Mouse (Mus musculus) hindbrain, embryonic 15.5 days (tissue): ENCODE data around the gene Kcne2. TPM values are rescaled to one million over a fixed set of nuclear protein-coding genes. Genes with fewer than 3 reads are reported as not detected.

Experiments
- ATAC-seq: fragments of 200-750 bp; cut with Nextera tagmentation; 2 replicates; pipeline ENCODE4 v1.8.0; 2017; ENCODE audit warnings: low read depth, moderate number of reproducible peaks, moderate TSS enrichment; ENCODE audit not compliant: low FRiP score
- H3K27ac ChIP-seq: fragments of 300-500 bp; sonication (generic); replicated peaks from 2 replicates; pipeline ENCODE4 v1.5.1; 2015; ENCODE audit warnings: mild to moderate bottlenecking, inconsistent platforms
- H3K27me3 ChIP-seq: fragments of 300-500 bp; sonication (generic); 2 replicates; pipeline ENCODE4 v1.6.1; 2015; ENCODE audit warnings: control low read depth, inconsistent platforms
- H3K36me3 ChIP-seq: fragments of 300-500 bp; sonication (generic); 2 replicates; pipeline ENCODE4 v1.6.1; 2015; ENCODE audit warnings: control low read depth, inconsistent platforms
- H3K4me1 ChIP-seq: fragments of 300-500 bp; sonication (generic); replicated peaks from 2 replicates; pipeline ENCODE4 v1.6.1; 2015; ENCODE audit warnings: control low read depth, inconsistent platforms
- H3K4me2 ChIP-seq: fragments of 300-500 bp; sonication (generic); 2 replicates; pipeline ENCODE4 v1.6.1; 2015; ENCODE audit warnings: moderate library complexity, mild to moderate bottlenecking, inconsistent platforms
- H3K4me3 ChIP-seq: fragments of 300-500 bp; sonication (generic); 2 replicates; pipeline ENCODE4 v1.5.1; 2015; ENCODE audit warnings: mild to moderate bottlenecking, inconsistent platforms
- H3K9ac ChIP-seq: fragments of 300-500 bp; sonication (generic); 2 replicates; pipeline ENCODE4 v1.6.1; 2015; ENCODE audit warnings: inconsistent platforms
- H3K9me3 ChIP-seq: fragments of 300-500 bp; sonication (generic); 2 replicates; pipeline ENCODE4 v1.6.1; 2016; ENCODE audit warnings: control low read depth, inconsistent platforms
- WGBS: fragments of 180-500 bp; shearing (Covaris S2); methylation state at CpG from one replicate; pipeline ENCODE4 v1.1.7; 2015; 5-methylcytosine and 5-hydroxymethylcytosine counted together
- polyA plus RNA-seq: library from polyadenylated mRNA; unstranded; fragments of >200 nt; fragmentation: Nextera tagmentation; extraction: Ambion mirVana; gene quantifications from 2 replicates; pipeline ENCODE4 v1.2.1, GENCODE M21; 2015

Gene Kcne2
- polyA plus RNA-seq, 1 experiment from 2014 or later = 31.7 TPM

- no peak overlapping the region for H3K27ac ChIP-seq
- no peaks in the 10 kb centered on the region for H3K9me3 ChIP-seq
- WGBS = 87% methylated on average over 9 of the region's 9 CpGs
- H3K27me3 ChIP-seq = no peaks in the 10 kb centered on the region
- no peak overlapping the region for H3K4me3 ChIP-seq
- no peaks in the 10 kb centered on the region for H3K36me3 ChIP-seq
- H3K9ac ChIP-seq = no peak overlapping the region
- no peaks in the 10 kb centered on the region for H3K4me1 ChIP-seq
- ATAC-seq = no peak
- H3K4me2 ChIP-seq = no peak overlapping the region
Measured at GRCm38 (mm10) chr16:92288778-92289177, 3.4 kb upstream of the Kcne2 start.

GRCm38 (mm10) chr16:92290045-92290444, 2.1 kb upstream of the Kcne2 start:
- 0 out of 2 replicates have a peak, but pooled peaks have one; percentile 54 for ATAC-seq
- Histone ChIP-seq H3K9me3 (no peaks in the 10 kb centered on the region), H3K36me3 (no peaks in the 10 kb centered on the region), H3K9ac (no peak overlapping the region), H3K4me1 (no peaks in the 10 kb centered on the region), H3K4me3 (no peak overlapping the region), H3K27ac (no peak overlapping the region), H3K4me2 (no peak overlapping the region), H3K27me3 (no peaks in the 10 kb centered on the region)

- Histone ChIP-seq H3K9ac (no peak overlapping the region), H3K27me3 (no peaks in the 10 kb centered on the region), H3K4me3 (no peak overlapping the region), H3K4me1 (no peaks in the 10 kb centered on the region), H3K36me3 (no peaks in the 10 kb centered on the region), H3K4me2 (no peak overlapping the region), H3K27ac (no peak overlapping the region), H3K9me3 (no peaks in the 10 kb centered on the region)
- 54% methylated on average over 12 of the region's 12 CpGs for WGBS
- ATAC-seq = no peak
Measured at GRCm38 (mm10) chr16:92294267-92294970, 2.2 kb downstream of the Kcne2 start.

GRCm38 (mm10) chr16:92295328-92295727, 3.1 kb downstream of the Kcne2 start:
- WGBS = 83% methylated on average over 2 of the region's 2 CpGs

GRCm38 (mm10) chr16:92300649-92301411, 8.6 kb downstream of the Kcne2 start, which contains the start of gene Smim11:
Gene Smim11, plus strand, starts transcription at chr16:92301286.
- peak within 1 kb of the TSS; percentile 59 for H3K9ac ChIP-seq
- no peaks in the 10 kb centered on the region for H3K9me3 ChIP-seq
- 8% methylated on average over 32 of the region's 32 CpGs for WGBS
- peaks cover 23% of the 10 kb centered on the region for H3K4me1 ChIP-seq
- peak within 1 kb of the TSS; percentile 56 for H3K4me3 ChIP-seq
- H3K27ac ChIP-seq = peak within 1 kb of the TSS; percentile 79
- no peaks in the 10 kb centered on the region for H3K27me3 ChIP-seq
- peaks cover 4% of the 10 kb centered on the region for H3K36me3 ChIP-seq
- H3K4me2 ChIP-seq = peak within 1 kb of the TSS; percentile 91
- peak; percentile 96 for ATAC-seq

More at GRCm38 (mm10) chr16:92295328-92295727, 3.1 kb downstream of the Kcne2 start:
- Histone ChIP-seq H3K27me3 (no peaks in the 10 kb centered on the region), H3K27ac (no peak overlapping the region), H3K4me3 (no peak overlapping the region), H3K4me1 (peaks cover 3% of the 10 kb centered on the region; the same call in 1 of the 2 replicates), H3K9me3 (no peaks in the 10 kb centered on the region), H3K4me2 (no peak overlapping the region), H3K36me3 (no peaks in the 10 kb centered on the region), H3K9ac (no peak overlapping the region)
- ATAC-seq = no peak

- H3K27me3 ChIP-seq = no peaks in the 10 kb centered on the region
- H3K9me3 ChIP-seq = no peaks in the 10 kb centered on the region
- H3K36me3 ChIP-seq = peaks cover 9% of the 10 kb centered on the region
- H3K4me1 ChIP-seq = peaks cover 23% of the 10 kb centered on the region
- peak overlapping the region; percentile 91 for H3K4me2 ChIP-seq
- peak overlapping the region; percentile 58 for H3K27ac ChIP-seq
- peak; percentile 71 for ATAC-seq
- under 1% methylated on average over 12 of the region's 12 CpGs for WGBS
- H3K9ac ChIP-seq = peak overlapping the region; percentile 59
- H3K4me3 ChIP-seq = peak overlapping the region; percentile 56
Measured at GRCm38 (mm10) chr16:92301412-92301806, 9.2 kb downstream of the Kcne2 start.

GRCm38 (mm10) chr16:92301989-92302388, 9.8 kb downstream of the Kcne2 start:
- Histone ChIP-seq H3K4me3 (peak overlapping the region; percentile 56), H3K4me1 (peaks cover 23% of the 10 kb centered on the region), H3K4me2 (peak overlapping the region; percentile 91), H3K27ac (peak overlapping the region; percentile 58), H3K27me3 (no peaks in the 10 kb centered on the region), H3K9me3 (no peaks in the 10 kb centered on the region), H3K9ac (peak overlapping the region; percentile 59), H3K36me3 (peaks cover 15% of the 10 kb centered on the region)
- WGBS = 26% methylated on average over 5 of the region's 5 CpGs
- ATAC-seq = no peak

GRCm38 (mm10) chr16:92302506-92302905, 10.3 kb downstream of the Kcne2 start:
- H3K4me3 ChIP-seq = peak overlapping the region; percentile 56; the same call in 1 of the 2 replicates

GRCm38 (mm10) chr16:92305519-92305918, 13.3 kb downstream of the Kcne2 start:
- H3K9ac ChIP-seq = no peak overlapping the region
- WGBS = 98% methylated on average over 2 of the region's 2 CpGs
- no peak overlapping the region for H3K4me3 ChIP-seq
- peaks cover 19% of the 10 kb centered on the region for H3K36me3 ChIP-seq
- H3K9me3 ChIP-seq = no peaks in the 10 kb centered on the region
- H3K4me1 ChIP-seq = peaks cover 21% of the 10 kb centered on the region
- H3K27me3 ChIP-seq = no peaks in the 10 kb centered on the region
- H3K27ac ChIP-seq = no peak overlapping the region
- H3K4me2 ChIP-seq = no peak overlapping the region
- ATAC-seq = no peak

More at GRCm38 (mm10) chr16:92302506-92302905, 10.3 kb downstream of the Kcne2 start:
- Histone ChIP-seq H3K9me3 (no peaks in the 10 kb centered on the region), H3K4me1 (peaks cover 23% of the 10 kb centered on the region), H3K27me3 (no peaks in the 10 kb centered on the region), H3K36me3 (peaks cover 19% of the 10 kb centered on the region), H3K27ac (peak overlapping the region; percentile 58; the same call in 1 of the 2 replicates), H3K9ac (peak overlapping the region; percentile 59; the same call in 1 of the 2 replicates), H3K4me2 (peak overlapping the region; percentile 91)
- no peak for ATAC-seq
- WGBS = 76% methylated on average over 5 of the region's 5 CpGs

GRCm38 (mm10) chr16:92307947-92308346, 15.8 kb downstream of the Kcne2 start:
- H3K36me3 ChIP-seq = peaks cover 40% of the 10 kb centered on the region
- no peak overlapping the region for H3K27ac ChIP-seq
- H3K9me3 ChIP-seq = no peaks in the 10 kb centered on the region
- 79% methylated on average over 3 of the region's 3 CpGs for WGBS
- H3K9ac ChIP-seq = no peak overlapping the region
- peaks cover 5% of the 10 kb centered on the region for H3K4me1 ChIP-seq
- no peak for ATAC-seq
- no peak overlapping the region for H3K4me3 ChIP-seq
- H3K27me3 ChIP-seq = no peaks in the 10 kb centered on the region
- no peak overlapping the region for H3K4me2 ChIP-seq

- no peak for ATAC-seq
- peaks cover 44% of the 10 kb centered on the region for H3K36me3 ChIP-seq
- H3K4me3 ChIP-seq = no peak overlapping the region
- H3K27ac ChIP-seq = peak overlapping the region; percentile 14; the same call in 1 of the 2 replicates
- H3K9ac ChIP-seq = no peak overlapping the region
- H3K4me2 ChIP-seq = no peak overlapping the region
- no peaks in the 10 kb centered on the region for H3K27me3 ChIP-seq
- WGBS = 20% methylated on average over 4 of the region's 4 CpGs
- H3K9me3 ChIP-seq = no peaks in the 10 kb centered on the region
- 0 out of 2 replicates have a peak, but pooled peaks cover 4% of the 10 kb centered on the region for H3K4me1 ChIP-seq
Measured at GRCm38 (mm10) chr16:92309126-92309525, 16.9 kb downstream of the Kcne2 start.
